Mouse (Mus musculus) forebrain, postnatal 0 days (tissue): ENCODE measurements at regions not wholly inside any gene's neighbourhood (a gene's known extent, or its start where the extent isn't known, plus 50 kb on each side); places are given as distances from the start of the nearest gene placed in this dataset.
A peak's percentile ranks its signal among the peaks of the same experiment; 100 is the strongest.

Experiments used
- ATAC-seq: fragments of 200-750 bp; cut with Nextera tagmentation; 2 replicates; pipeline ENCODE4 v1.8.0; 2017; ENCODE audit warnings: mild to moderate bottlenecking, moderate library complexity
- DNase-seq: peaks from one replicate; pipeline ENCODE4 v3.0.0-alpha.2; 2015
- H3K27ac ChIP-seq: fragments of 300-500 bp; sonication (generic); 2 replicates; pipeline ENCODE4 v1.5.1; 2014; ENCODE audit warnings: low read depth, mild to moderate bottlenecking, antibody characterized with exemption, low read length, moderate library complexity, mixed read lengths
- H3K27me3 ChIP-seq: fragments of 300-500 bp; sonication (generic); 2 replicates; pipeline ENCODE4 v1.6.1; 2014; ENCODE audit warnings: mild to moderate bottlenecking, low read length, mixed read lengths; ENCODE audit not compliant: insufficient read depth
- H3K36me3 ChIP-seq: fragments of 300-500 bp; sonication (generic); 2 replicates; pipeline ENCODE4 v1.6.1; 2014; ENCODE audit warnings: mild to moderate bottlenecking, moderate library complexity; ENCODE audit not compliant: insufficient read depth
- H3K4me1 ChIP-seq: fragments of 300-500 bp; sonication (generic); 2 replicates; pipeline ENCODE4 v1.6.1; 2014; ENCODE audit warnings: antibody characterized with exemption; ENCODE audit not compliant: insufficient read depth
- H3K4me2 ChIP-seq: fragments of 300-500 bp; sonication (generic); 2 replicates; pipeline ENCODE4 v1.6.1; 2014; ENCODE audit warnings: low read depth, mild to moderate bottlenecking, moderate library complexity
- H3K4me3 ChIP-seq: fragments of 300-500 bp; sonication (generic); 2 replicates; pipeline ENCODE4 v1.5.1; 2014; ENCODE audit warnings: low read depth, low read length, mixed read lengths
- H3K9ac ChIP-seq: fragments of 300-500 bp; sonication (generic); 2 replicates; pipeline ENCODE4 v1.6.1; 2014; ENCODE audit warnings: mild to moderate bottlenecking
- H3K9me3 ChIP-seq: fragments of 300-500 bp; sonication (generic); 2 replicates; pipeline ENCODE4 v1.6.1; 2016; ENCODE audit warnings: low read length
- CTCF ChIP-seq: sonication (generic); IDR thresholded peaks from 2 replicates; pipeline ENCODE4 v1.5.1; 2016; ENCODE audit warnings: antibody characterized with exemption, control low read depth, low read depth
- WGBS: fragments of 180-500 bp; shearing (Covaris S2); extraction: QIAGEN DNeasy Blood & Tissue Kit; methylation state at CpG from one replicate; pipeline ENCODE4 v1.1.7; 2014; 5-methylcytosine and 5-hydroxymethylcytosine counted together

DNA sequence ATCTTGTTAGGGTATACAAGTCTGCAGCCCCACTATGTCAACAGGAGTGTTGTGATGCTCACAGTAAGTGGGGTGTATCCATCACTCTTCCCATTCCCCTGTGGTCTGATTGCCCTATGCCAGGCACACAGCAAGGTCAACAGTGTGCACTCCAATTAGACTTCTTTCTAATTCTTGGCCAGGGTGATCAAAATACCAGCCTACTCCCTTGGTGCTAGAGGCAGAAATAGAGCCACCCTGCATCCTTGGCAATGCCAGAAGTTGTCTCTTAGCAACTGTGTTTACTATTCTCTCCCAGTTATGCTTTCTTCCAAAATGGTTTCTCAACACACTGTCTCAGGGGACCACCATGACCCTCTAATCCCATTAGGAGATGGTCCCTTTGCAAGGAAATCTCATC, 119.0 kb downstream of the Ppp4r2 start:
- H3K27me3 ChIP-seq: no peaks in the 10 kb centered on the region
- H3K36me3 ChIP-seq: no peaks in the 10 kb centered on the region
- no peak overlapping the region for H3K4me3 ChIP-seq
- ATAC-seq (peak; percentile 63), DNase-seq (no peak)
- no peaks in the 10 kb centered on the region for H3K9me3 ChIP-seq
- H3K9ac ChIP-seq: no peak overlapping the region
- TF ChIP-seq CTCF: no peak
- H3K4me2 ChIP-seq: no peak overlapping the region
- no peak overlapping the region for H3K27ac ChIP-seq
- no peaks in the 10 kb centered on the region for H3K4me1 ChIP-seq

DNA sequence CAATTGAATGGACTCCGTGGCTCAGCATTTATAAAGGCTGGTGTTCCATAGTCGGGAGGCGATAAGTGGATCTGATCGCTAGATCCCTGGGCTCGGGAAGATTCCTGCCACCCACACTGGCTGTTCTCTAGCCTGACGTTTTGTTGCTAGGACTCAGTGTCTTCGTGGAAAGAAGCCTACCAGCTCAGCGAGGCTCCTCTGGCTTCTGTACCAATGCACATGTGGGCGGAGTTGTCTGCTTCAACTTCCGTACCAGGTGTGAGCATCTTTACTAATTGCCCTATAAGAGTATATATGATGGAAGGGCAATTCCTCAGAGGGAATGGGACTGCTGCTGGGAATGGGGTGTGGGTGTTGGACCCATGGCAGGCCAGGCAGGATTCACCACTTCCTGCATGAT, 121.1 kb downstream of the Ppp4r2 start:
- Histone ChIP-seq H3K4me1 (no peaks in the 10 kb centered on the region), H3K27me3 (no peaks in the 10 kb centered on the region), H3K4me3 (no peak overlapping the region), H3K9me3 (no peaks in the 10 kb centered on the region), H3K36me3 (no peaks in the 10 kb centered on the region), H3K9ac (no peak overlapping the region), H3K4me2 (no peak overlapping the region), H3K27ac (no peak overlapping the region)
- ATAC-seq (no peak), DNase-seq (no peak)
- 80% methylated on average over 10 of the region's 10 CpGs for WGBS
- TF ChIP-seq CTCF: no peak

DNA sequence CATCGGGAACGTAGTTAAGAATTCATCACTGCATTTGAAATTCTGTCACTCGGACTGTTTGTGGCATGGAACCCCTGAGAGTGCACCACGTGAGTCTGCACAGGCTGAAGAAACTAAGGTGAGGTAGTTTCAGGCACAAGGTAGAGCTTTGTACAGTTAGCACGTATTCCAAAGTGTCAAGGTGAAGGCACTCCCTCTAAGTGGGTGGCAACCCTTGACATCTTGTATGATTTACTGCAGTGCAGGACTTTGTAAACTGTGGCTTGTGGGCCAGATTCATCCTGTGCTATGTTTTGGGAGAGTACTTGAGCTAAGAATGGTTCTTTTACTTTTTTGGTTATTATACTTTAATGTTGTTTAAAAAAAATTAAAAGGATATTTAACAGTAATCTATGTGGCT, 133.1 kb downstream of the Ppp4r2 start:
- 0 out of 2 replicates have a peak, but pooled peaks cover 4% of the 10 kb centered on the region for H3K4me1 ChIP-seq
- H3K27ac ChIP-seq: no peak overlapping the region
- no peak overlapping the region for H3K4me3 ChIP-seq
- no peak overlapping the region for H3K4me2 ChIP-seq
- DNase-seq (no peak), ATAC-seq (no peak)
- no peaks in the 10 kb centered on the region for H3K36me3 ChIP-seq
- no peak overlapping the region for H3K9ac ChIP-seq
- H3K27me3 ChIP-seq: no peaks in the 10 kb centered on the region
- TF ChIP-seq CTCF: no peak
- H3K9me3 ChIP-seq: no peaks in the 10 kb centered on the region
- 88% methylated on average over 5 of the region's 5 CpGs for WGBS

DNA sequence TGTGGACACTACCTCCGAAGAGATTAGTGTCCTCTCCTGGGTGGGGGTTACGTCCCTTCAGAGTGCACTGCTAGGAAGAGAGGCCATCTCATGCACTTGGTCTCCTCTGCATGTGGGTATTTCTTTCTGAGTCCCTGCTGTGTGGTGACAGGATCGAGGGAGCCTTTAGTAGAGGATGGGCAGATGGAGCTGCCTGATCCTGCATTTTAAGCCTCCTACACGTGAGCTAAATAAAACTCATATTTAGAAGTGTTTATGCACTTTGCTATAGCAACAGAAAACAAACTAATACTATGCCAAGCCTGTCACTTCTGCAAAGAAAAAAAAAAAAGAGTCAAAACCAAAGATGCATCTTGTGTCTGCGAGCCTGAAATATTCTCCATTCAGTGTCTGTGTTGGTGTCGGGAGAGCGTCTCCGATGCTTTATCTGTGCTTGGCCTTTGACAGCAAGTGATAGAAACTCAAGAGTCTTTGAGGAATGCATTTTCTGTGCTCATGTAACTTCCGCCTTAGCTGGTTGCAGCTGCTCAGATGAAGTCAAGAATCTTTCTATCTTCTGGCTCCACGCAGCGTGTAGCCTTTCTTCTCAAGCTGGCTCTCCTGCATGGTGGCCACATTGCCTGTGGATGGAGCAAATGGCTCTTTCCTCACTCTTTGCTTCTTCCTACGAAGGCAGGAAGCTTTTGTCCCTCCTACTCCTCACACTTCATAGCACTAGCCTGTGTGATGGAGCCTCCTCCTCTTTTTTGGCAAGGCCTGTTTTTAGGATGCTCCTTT, 134.8 kb downstream of the Ppp4r2 start:
- Histone ChIP-seq H3K4me1 (0 out of 2 replicates have a peak, but pooled peaks cover 4% of the 10 kb centered on the region), H3K4me2 (no peak overlapping the region), H3K9me3 (no peaks in the 10 kb centered on the region), H3K9ac (no peak overlapping the region), H3K27me3 (no peaks in the 10 kb centered on the region), H3K4me3 (no peak overlapping the region), H3K27ac (peak overlapping the region; percentile 59), H3K36me3 (no peaks in the 10 kb centered on the region)
- ATAC-seq (peak; percentile 86), DNase-seq (peak; percentile 61)
- TF ChIP-seq CTCF: no peak
- 65% methylated on average over 12 of the region's 12 CpGs for WGBS

DNA sequence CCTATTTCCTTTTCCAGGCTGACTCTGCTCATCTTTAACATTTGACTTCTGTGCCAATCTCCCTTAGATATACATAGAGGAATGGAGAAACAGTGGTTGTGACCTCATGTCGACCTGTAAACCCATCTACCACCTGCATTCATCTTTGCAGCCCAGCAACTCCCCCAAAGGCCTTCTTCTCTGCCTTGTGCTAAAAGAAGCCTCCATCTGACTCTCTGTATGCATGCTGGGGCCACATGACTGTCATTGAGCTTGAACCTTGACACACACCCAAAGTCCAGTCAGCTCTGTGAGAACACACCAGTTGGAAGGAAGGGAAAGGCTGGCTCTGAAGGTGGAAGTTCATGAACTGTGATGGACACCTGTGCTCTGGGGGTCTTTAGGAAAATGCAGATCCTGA, 135.5 kb downstream of the Ppp4r2 start:
- WGBS: 63% methylated on average over 1 of the region's 1 CpGs
- Histone ChIP-seq H3K9me3 (no peaks in the 10 kb centered on the region), H3K36me3 (no peaks in the 10 kb centered on the region), H3K4me2 (no peak overlapping the region), H3K27me3 (no peaks in the 10 kb centered on the region), H3K27ac (no peak overlapping the region), H3K4me3 (no peak overlapping the region), H3K4me1 (0 out of 2 replicates have a peak, but pooled peaks cover 4% of the 10 kb centered on the region), H3K9ac (no peak overlapping the region)
- DNase-seq (no peak), ATAC-seq (no peak)
- no peak for TF ChIP-seq CTCF

DNA sequence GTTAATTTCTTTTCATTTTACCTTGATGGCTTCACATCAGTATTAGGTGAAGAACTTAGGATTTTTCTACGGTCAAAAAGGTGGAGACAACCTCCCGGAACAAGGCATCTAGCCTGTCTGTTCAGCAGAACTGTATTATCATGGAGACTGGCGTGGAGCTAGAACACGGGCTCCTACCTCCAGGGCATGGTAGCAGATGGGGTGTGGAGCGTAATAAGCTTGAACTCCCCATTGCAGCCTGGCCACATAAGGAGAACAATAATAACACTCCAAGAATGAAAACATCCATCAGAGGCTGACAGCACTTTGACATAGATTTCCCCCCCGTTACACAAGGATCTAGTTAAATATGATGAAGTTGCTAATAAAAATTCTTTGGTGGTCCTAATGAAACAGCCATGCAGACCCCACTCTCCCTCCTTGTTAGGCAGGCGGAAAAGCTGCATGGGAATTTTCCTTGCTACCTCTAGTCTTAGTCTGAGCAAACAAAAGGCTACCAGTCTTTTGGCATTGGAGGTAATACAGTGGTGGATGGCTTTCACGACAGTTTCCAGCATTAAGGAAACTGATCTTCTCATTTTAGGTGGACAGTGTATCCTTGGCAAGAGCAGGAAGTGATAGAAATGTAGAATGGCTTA, 137.5 kb downstream of the Ppp4r2 start:
- no peak overlapping the region for H3K9ac ChIP-seq
- H3K36me3 ChIP-seq: no peaks in the 10 kb centered on the region
- no peak for TF ChIP-seq CTCF
- 0 out of 2 replicates have a peak, but pooled peaks cover 4% of the 10 kb centered on the region for H3K4me1 ChIP-seq
- 57% methylated on average over 8 of the region's 8 CpGs for WGBS
- no peak for ATAC-seq
- DNase-seq: no peak
- H3K27me3 ChIP-seq: no peaks in the 10 kb centered on the region
- no peak overlapping the region for H3K4me3 ChIP-seq
- H3K27ac ChIP-seq: no peak overlapping the region
- no peaks in the 10 kb centered on the region for H3K9me3 ChIP-seq
- no peak overlapping the region for H3K4me2 ChIP-seq

DNA sequence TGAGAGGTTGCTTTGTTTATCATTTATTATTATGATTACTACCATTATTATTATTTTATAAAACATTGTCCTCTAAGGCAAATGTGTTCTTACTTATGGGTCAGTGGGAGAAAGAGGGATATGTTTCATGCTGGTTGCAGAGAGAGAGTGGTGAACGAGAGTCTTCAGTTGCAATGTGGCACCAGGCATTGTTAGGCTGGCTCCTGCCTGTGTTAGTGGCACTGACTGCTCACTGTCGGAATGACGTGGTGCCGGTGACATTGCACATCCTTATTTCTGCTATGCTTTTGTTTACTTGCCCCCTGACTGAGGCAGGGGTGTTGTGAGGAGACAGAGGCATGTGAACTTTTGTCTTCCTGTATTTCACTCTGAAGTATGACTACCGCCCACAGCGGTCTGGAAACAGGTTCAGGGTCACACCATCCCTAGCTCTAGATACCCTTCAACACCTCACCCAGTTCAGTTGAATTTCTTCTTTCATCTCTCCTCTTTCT, 138.1 kb downstream of the Ppp4r2 start:
- H3K4me1 ChIP-seq: 0 out of 2 replicates have a peak, but pooled peaks cover 4% of the 10 kb centered on the region
- ATAC-seq (no peak), DNase-seq (no peak)
- no peaks in the 10 kb centered on the region for H3K9me3 ChIP-seq
- H3K4me2 ChIP-seq: no peak overlapping the region
- H3K27me3 ChIP-seq: no peaks in the 10 kb centered on the region
- no peak overlapping the region for H3K4me3 ChIP-seq
- TF ChIP-seq CTCF: no peak
- no peak overlapping the region for H3K27ac ChIP-seq
- no peaks in the 10 kb centered on the region for H3K36me3 ChIP-seq
- H3K9ac ChIP-seq: no peak overlapping the region
- 65% methylated on average over 6 of the region's 6 CpGs for WGBS
